Mouse (Mus musculus) C2C12 (cell line): ENCODE results near the gene Hdac6.

Experiments used
- CTCF ChIP-seq: IDR thresholded peaks from one replicate; pipeline ENCODE4 v1.5.1; 2011; ENCODE audit not compliant: control insufficient read depth, insufficient read depth, insufficient read length
- FOSL1 ChIP-seq: IDR thresholded peaks from one replicate; pipeline ENCODE4 v1.8.0; 2011; ENCODE audit warnings: mild to moderate bottlenecking, low read length; ENCODE audit not compliant: poor library complexity, insufficient read depth, severe bottlenecking
- USF1 ChIP-seq: IDR thresholded peaks from one replicate; pipeline ENCODE4 v1.6.1; 2011; ENCODE audit warnings: low read depth, mild to moderate bottlenecking, control low read depth, moderate library complexity

DNA sequence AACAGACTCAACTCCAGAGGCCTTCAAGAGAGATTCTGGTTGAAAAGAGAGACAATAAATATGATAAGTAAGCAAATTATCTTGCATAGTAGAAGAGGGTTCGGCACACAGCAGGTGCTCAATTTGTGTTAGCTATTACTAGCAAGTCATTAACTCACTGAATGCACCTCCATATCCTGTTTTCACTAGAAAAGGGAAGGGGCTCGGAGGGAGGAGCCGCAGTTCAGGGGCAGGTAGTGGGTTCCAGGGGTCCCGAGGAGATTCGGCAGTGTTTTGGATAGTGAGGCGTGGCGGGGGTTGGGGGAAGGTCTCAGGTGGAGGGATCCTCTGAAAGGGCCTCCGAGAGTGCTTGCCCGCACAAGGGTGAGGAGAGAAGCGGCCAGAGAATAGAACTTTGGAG is 20.6 kb downstream of the Hdac6 start:
- no peak for TF ChIP-seq USF1
- no peak for TF ChIP-seq CTCF
- TF ChIP-seq FOSL1 = no peak
